Mouse (Mus musculus) limb, embryonic 11.5 days (tissue): ENCODE results near the gene Npc1l1. TPM values are rescaled to one million over a fixed set of nuclear protein-coding genes. Genes with fewer than 3 reads are reported as not detected.

ENCODE experiments used
- ATAC-seq: fragments of 200-750 bp; cut with Nextera tagmentation; 2 replicates; pipeline ENCODE4 v1.8.0; 2017; ENCODE audit warnings: low read depth; ENCODE audit not compliant: insufficient number of reproducible peaks, low FRiP score, low TSS enrichment
- DNase-seq: peaks from one replicate; pipeline ENCODE4 v3.0.0-alpha.2; 2015; ENCODE audit warnings: low spot score
- H3K27ac ChIP-seq: fragments of 300-500 bp; sonication (generic); replicated peaks from 2 replicates; pipeline ENCODE4 v1.5.1; 2014; ENCODE audit warnings: low read depth, mild to moderate bottlenecking, low read length
- H3K27me3 ChIP-seq: fragments of 300-500 bp; sonication (generic); 2 replicates; pipeline ENCODE4 v1.6.1; 2014; ENCODE audit warnings: mild to moderate bottlenecking, low read length, mixed read lengths; ENCODE audit not compliant: control insufficient read depth, insufficient read depth
- H3K36me3 ChIP-seq: fragments of 300-500 bp; sonication (generic); 2 replicates; pipeline ENCODE4 v1.6.1; 2014; ENCODE audit warnings: mild to moderate bottlenecking, low read length, moderate library complexity, mixed read lengths; ENCODE audit not compliant: control insufficient read depth, insufficient read depth
- H3K4me1 ChIP-seq: fragments of 300-500 bp; sonication (generic); 2 replicates; pipeline ENCODE4 v1.6.1; 2014; ENCODE audit warnings: low read length, mixed read lengths; ENCODE audit not compliant: control insufficient read depth, insufficient read depth
- H3K4me2 ChIP-seq: fragments of 300-500 bp; sonication (generic); 2 replicates; pipeline ENCODE4 v1.6.1; 2014; ENCODE audit warnings: low read depth, mild to moderate bottlenecking, moderate library complexity; ENCODE audit not compliant: severe bottlenecking
- H3K4me3 ChIP-seq: fragments of 300-500 bp; sonication (generic); 2 replicates; pipeline ENCODE4 v1.5.1; 2014; ENCODE audit warnings: low read depth, low read length
- H3K9ac ChIP-seq: fragments of 300-500 bp; sonication (generic); 2 replicates; pipeline ENCODE4 v1.6.1; 2014; ENCODE audit warnings: mild to moderate bottlenecking, low read length
- H3K9me3 ChIP-seq: fragments of 300-500 bp; sonication (generic); 2 replicates; pipeline ENCODE4 v1.6.1; 2016; ENCODE audit warnings: low read length; ENCODE audit not compliant: control insufficient read depth
- WGBS: fragments of 180-500 bp; shearing (Covaris S2); extraction: QIAGEN DNeasy Blood & Tissue Kit; methylation state at CpG from one replicate; pipeline ENCODE4 v1.1.7; 2014; 5-methylcytosine and 5-hydroxymethylcytosine counted together
- polyA plus RNA-seq: library from polyadenylated mRNA; unstranded; fragments of >200 nt; fragmentation: Nextera tagmentation; extraction: Ambion mirVana; gene quantifications from 2 replicates; pipeline ENCODE4 v1.2.1, GENCODE M21; 2014

Gene Npc1l1
- polyA plus RNA-seq, 1 experiment from 2014 or later = not detected

- no peaks in the 10 kb centered on the region; the same call in 1 of the 2 replicates for H3K4me1 ChIP-seq
- DNase-seq = peak; percentile 92
- H3K9ac ChIP-seq = peak within 1 kb of the TSS; percentile 93
- H3K36me3 ChIP-seq = no peaks in the 10 kb centered on the region
- H3K4me3 ChIP-seq = peak within 1 kb of the TSS; percentile 90
- peak within 1 kb of the TSS; percentile 94 for H3K4me2 ChIP-seq
- ATAC-seq = peak; percentile 93
- H3K27me3 ChIP-seq = no peaks in the 10 kb centered on the region
- under 1% methylated on average over 39 of the region's 39 CpGs for whole genome bisulfite sequencing
- no peaks in the 10 kb centered on the region for H3K9me3 ChIP-seq
- peak within 1 kb of the TSS; percentile 88 for H3K27ac ChIP-seq
Observed at GRCm38 (mm10) chr11:6200087-6200569, 29.8 kb downstream of the Npc1l1 start, which contains the start of gene Nudcd3. Nudcd3 (minus strand) TSS chr11:6200415.

- Histone ChIP-seq H3K4me1 (no peaks in the 10 kb centered on the region; the same call in 1 of the 2 replicates), H3K36me3 (no peaks in the 10 kb centered on the region), H3K9me3 (no peaks in the 10 kb centered on the region), H3K27ac (peak within 1 kb of the TSS; percentile 88), H3K4me2 (peak within 1 kb of the TSS; percentile 94), H3K27me3 (no peaks in the 10 kb centered on the region), H3K9ac (peak within 1 kb of the TSS; percentile 93), H3K4me3 (peak within 1 kb of the TSS; percentile 90)
- WGBS = 1% methylated on average over 35 of the region's 35 CpGs
- DNase-seq = no peak
- peak; percentile 66; the same call in 1 of the 2 replicates for ATAC-seq
Observed at GRCm38 (mm10) chr11:6199410-6200086, 30.4 kb downstream of the Npc1l1 start, which contains the start of gene A730071L15Rik. A730071L15Rik (plus strand) TSS chr11:6200029.

GRCm38 (mm10) chr11:6198449-6198848 lies 31.5 kb downstream of the Npc1l1 start:
- no peaks in the 10 kb centered on the region for H3K9me3 ChIP-seq
- no peaks in the 10 kb centered on the region for H3K27me3 ChIP-seq
- H3K4me3 ChIP-seq = no peak overlapping the region
- no peak overlapping the region for H3K4me2 ChIP-seq
- H3K9ac ChIP-seq = no peak overlapping the region
- H3K27ac ChIP-seq = no peak overlapping the region
- H3K36me3 ChIP-seq = no peaks in the 10 kb centered on the region
- whole genome bisulfite sequencing = 95% methylated on average over 4 of the region's 4 CpGs
- no peaks in the 10 kb centered on the region; the same call in 1 of the 2 replicates for H3K4me1 ChIP-seq
- ATAC-seq (no peak), DNase-seq (no peak)

- WGBS = 95% methylated on average over 8 of the region's 8 CpGs
Observed at GRCm38 (mm10) chr11:6196780-6197179, 33.2 kb downstream of the Npc1l1 start.

GRCm38 (mm10) chr11:6187878-6188277 lies 42.1 kb downstream of the Npc1l1 start:
- Histone ChIP-seq H3K4me2 (no peak overlapping the region), H3K27me3 (no peaks in the 10 kb centered on the region), H3K27ac (no peak overlapping the region), H3K9ac (no peak overlapping the region), H3K4me3 (no peak overlapping the region), H3K9me3 (no peaks in the 10 kb centered on the region), H3K36me3 (no peaks in the 10 kb centered on the region; the same call in 1 of the 2 replicates), H3K4me1 (0 out of 2 replicates have a peak, but pooled peaks cover 3% of the 10 kb centered on the region)
- ATAC-seq = no peak
- 24% methylated on average over 2 of the region's 2 CpGs for WGBS
- peak; percentile 88 for DNase-seq

More at GRCm38 (mm10) chr11:6196780-6197179, 33.2 kb downstream of the Npc1l1 start:
- no peak for DNase-seq
- no peak for ATAC-seq
- H3K4me1 ChIP-seq = no peaks in the 10 kb centered on the region; the same call in 1 of the 2 replicates
- no peak overlapping the region for H3K4me2 ChIP-seq
- no peaks in the 10 kb centered on the region for H3K27me3 ChIP-seq
- H3K9ac ChIP-seq = no peak overlapping the region
- H3K9me3 ChIP-seq = no peaks in the 10 kb centered on the region
- no peaks in the 10 kb centered on the region for H3K36me3 ChIP-seq
- no peak overlapping the region for H3K27ac ChIP-seq
- no peak overlapping the region for H3K4me3 ChIP-seq

- 85% methylated on average over 3 of the region's 3 CpGs for WGBS
- no peak overlapping the region for H3K9ac ChIP-seq
- no peak overlapping the region for H3K4me2 ChIP-seq
- H3K27me3 ChIP-seq = no peaks in the 10 kb centered on the region
- DNase-seq (no peak), ATAC-seq (no peak)
- H3K9me3 ChIP-seq = no peaks in the 10 kb centered on the region
- H3K4me3 ChIP-seq = no peak overlapping the region
- H3K4me1 ChIP-seq = 0 out of 2 replicates have a peak, but pooled peaks cover 3% of the 10 kb centered on the region
- no peaks in the 10 kb centered on the region; the same call in 1 of the 2 replicates for H3K36me3 ChIP-seq
- H3K27ac ChIP-seq = no peak overlapping the region
Observed at GRCm38 (mm10) chr11:6187399-6187798, 42.5 kb downstream of the Npc1l1 start.

GRCm38 (mm10) chr11:6184202-6184935 lies 45.6 kb downstream of the Npc1l1 start:
- ATAC-seq (no peak), DNase-seq (no peak)
- Histone ChIP-seq H3K4me1 (peaks cover 3% of the 10 kb centered on the region; the same call in 1 of the 2 replicates), H3K36me3 (no peaks in the 10 kb centered on the region; the same call in 1 of the 2 replicates), H3K4me2 (no peak overlapping the region), H3K27me3 (no peaks in the 10 kb centered on the region), H3K9me3 (no peaks in the 10 kb centered on the region), H3K9ac (no peak overlapping the region), H3K4me3 (no peak overlapping the region), H3K27ac (no peak overlapping the region)
- 73% methylated on average over 11 of the region's 11 CpGs for WGBS

GRCm38 (mm10) chr11:6183246-6183645 lies 46.7 kb downstream of the Npc1l1 start:
- Histone ChIP-seq H3K9ac (no peak overlapping the region), H3K27me3 (no peaks in the 10 kb centered on the region), H3K9me3 (no peaks in the 10 kb centered on the region), H3K4me1 (peaks cover 9% of the 10 kb centered on the region; the same call in 1 of the 2 replicates), H3K4me3 (no peak overlapping the region), H3K36me3 (no peaks in the 10 kb centered on the region; the same call in 1 of the 2 replicates), H3K4me2 (no peak overlapping the region), H3K27ac (no peak overlapping the region)
- no peak for ATAC-seq
- 81% methylated on average over 2 of the region's 2 CpGs for WGBS
- DNase-seq = no peak
